Mouse (Mus musculus) neural tube, embryonic 15.5 days (tissue): ENCODE data around the gene Itsn1. TPM values are rescaled to one million over a fixed set of nuclear protein-coding genes. Genes with fewer than 3 reads are reported as not detected.

Experiments
- microRNA-seq: library from miRNA; unstranded; fragments of <30 nt; microRNA quantifications from one replicate; pipeline ENCODE4, GENCODE M21; 2017
- polyA plus RNA-seq: library from polyadenylated mRNA; unstranded; fragments of >200 nt; fragmentation: Nextera tagmentation; extraction: Ambion mirVana; gene quantifications from 2 replicates; pipeline ENCODE4 v1.2.1, GENCODE M21; 2015

Gene Itsn1
- polyA plus RNA-seq, 1 experiment from 2014 or later, result 48.6 TPM

Small RNA genes lying within 50 kb of the gene (microRNA-seq; reads per million reads assigned to microRNA genes)
- not detected for gene Gm27773

Other genes with a start within 250 kb of the Itsn1 start
- gene Ifnar1, start 244.0 kb upstream of the Itsn1 start, polyA plus RNA-seq, result 45.3 and 46.8 TPM in 2 replicates
- 106 and 112 TPM in 2 replicates for gene Ifngr2, start 182.2 kb upstream of the Itsn1 start, polyA plus RNA-seq
- 102 and 112 TPM in 2 replicates for gene Tmem50b, start 131.5 kb upstream of the Itsn1 start, polyA plus RNA-seq
- 5.1 and 5.9 TPM in 2 replicates for gene Dnajc28, start 110.3 kb upstream of the Itsn1 start, polyA plus RNA-seq
- 56.6 and 80.4 TPM in 2 replicates for gene Gart, start 82.3 kb upstream of the Itsn1 start, polyA plus RNA-seq
- gene Son, start 81.8 kb upstream of the Itsn1 start, polyA plus RNA-seq, result 103 and 106 TPM in 2 replicates
- gene Donson, start 40.5 kb upstream of the Itsn1 start, polyA plus RNA-seq, result 19.4 and 21.7 TPM in 2 replicates
- 98.8 and 113 TPM in 2 replicates for gene Cryzl1, start 306 bp upstream of the Itsn1 start, polyA plus RNA-seq